Mouse (Mus musculus) lung, postnatal 0 days (tissue): ENCODE data around the gene Abhd17c. TPM values are rescaled to one million over a fixed set of nuclear protein-coding genes. Genes with fewer than 3 reads are reported as not detected.

Source experiments
- ATAC-seq: fragments of 200-750 bp; cut with Nextera tagmentation; 2 replicates; pipeline ENCODE4 v1.8.0; 2017; ENCODE audit warnings: moderate library complexity
- DNase-seq: peaks from one replicate; pipeline ENCODE4 v3.0.0-alpha.2; 2016; ENCODE audit warnings: low spot score
- H3K27ac ChIP-seq: fragments of 300-500 bp; sonication (generic); 2 replicates; pipeline ENCODE4 v1.5.1; 2014; ENCODE audit warnings: antibody characterized with exemption, mild to moderate bottlenecking, low read length, mixed read lengths
- H3K27me3 ChIP-seq: fragments of 300-500 bp; sonication (generic); replicated peaks from 2 replicates; pipeline ENCODE4 v1.6.1; 2014; ENCODE audit warnings: low read length, mixed read lengths; ENCODE audit not compliant: insufficient read depth
- H3K36me3 ChIP-seq: fragments of 300-500 bp; sonication (generic); 2 replicates; pipeline ENCODE4 v1.6.1; 2014; ENCODE audit warnings: low read length, mixed read lengths; ENCODE audit not compliant: insufficient read depth
- H3K4me1 ChIP-seq: fragments of 300-500 bp; sonication (generic); 2 replicates; pipeline ENCODE4 v1.6.1; 2014; ENCODE audit warnings: antibody characterized with exemption, low read depth, low read length, mixed read lengths; ENCODE audit not compliant: insufficient read depth
- H3K4me2 ChIP-seq: fragments of 300-500 bp; sonication (generic); replicated peaks from 2 replicates; pipeline ENCODE4 v1.6.1; 2014; ENCODE audit warnings: low read depth, mild to moderate bottlenecking, low read length, moderate library complexity, mixed read lengths
- H3K4me3 ChIP-seq: fragments of 300-500 bp; sonication (generic); 2 replicates; pipeline ENCODE4 v1.5.1; 2014; ENCODE audit warnings: low read depth, low read length
- H3K9ac ChIP-seq: fragments of 300-500 bp; sonication (generic); replicated peaks from 2 replicates; pipeline ENCODE4 v1.6.1; 2014; ENCODE audit warnings: low read depth, mild to moderate bottlenecking
- H3K9me3 ChIP-seq: fragments of 300-500 bp; sonication (generic); 2 replicates; pipeline ENCODE4 v1.6.1; 2016; ENCODE audit warnings: low read length, mixed read lengths
- CTCF ChIP-seq: IDR thresholded peaks from 2 replicates; pipeline ENCODE4 v1.5.1; 2016; ENCODE audit warnings: antibody characterized with exemption, mild to moderate bottlenecking
- EP300 ChIP-seq: IDR thresholded peaks from 2 replicates; pipeline ENCODE4 v1.6.1; 2016; ENCODE audit warnings: antibody characterized with exemption, mild to moderate bottlenecking, control low read depth
- WGBS: fragments of 180-500 bp; shearing (Covaris S2); extraction: QIAGEN DNeasy Blood & Tissue Kit; methylation state at CpG from one replicate; pipeline ENCODE4 v1.1.7; 2014; 5-methylcytosine and 5-hydroxymethylcytosine counted together
- polyA plus RNA-seq: library from polyadenylated mRNA; unstranded; fragments of >200 nt; fragmentation: Nextera tagmentation; extraction: Ambion mirVana; gene quantifications from 2 replicates; pipeline ENCODE4 v1.2.1, GENCODE M21; 2015

Abhd17c gene
- polyA plus RNA-seq, 1 experiment from 2014 or later: 91.3 TPM

- Histone ChIP-seq H3K27me3 (no peaks in the 10 kb centered on the region), H3K4me1 (peaks cover 82% of the 10 kb centered on the region), H3K9me3 (no peaks in the 10 kb centered on the region), H3K9ac (no peak overlapping the region), H3K4me3 (no peak overlapping the region), H3K36me3 (no peaks in the 10 kb centered on the region), H3K27ac (peak overlapping the region; percentile 87), H3K4me2 (no peak overlapping the region)
- WGBS: 32% methylated on average over 4 of the region's 4 CpGs
- DNase-seq (peak; percentile 51), ATAC-seq (no peak)
- TF ChIP-seq EP300 (no peak), CTCF (no peak)
These were observed 12.1 kb downstream of the Abhd17c start for GRCm38 (mm10) chr7:84139566-84139965.

DNA sequence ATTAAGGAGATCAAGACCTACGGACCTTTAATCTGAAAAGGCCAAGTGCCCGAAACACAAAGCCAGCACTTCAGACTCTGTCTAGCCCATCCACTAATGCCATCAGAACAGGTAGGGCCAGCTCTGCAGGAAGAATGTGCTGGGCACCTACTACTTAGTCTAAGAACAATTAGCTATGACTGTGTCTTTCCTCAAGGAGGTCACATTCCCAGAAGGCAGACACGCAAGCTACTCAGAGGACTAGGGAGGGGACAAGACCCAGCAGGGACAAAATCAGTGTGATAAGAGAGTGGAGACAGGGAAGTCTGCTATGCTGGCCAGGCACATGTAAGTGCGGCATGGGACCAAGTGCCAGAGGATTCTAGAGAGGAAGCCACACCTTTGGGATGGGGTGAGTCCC, 13.0 kb downstream of the Abhd17c start:
- peak; percentile 80 for ATAC-seq
- H3K9me3 ChIP-seq: no peaks in the 10 kb centered on the region
- H3K27me3 ChIP-seq: no peaks in the 10 kb centered on the region
- 57% methylated on average over 4 of the region's 4 CpGs for WGBS
- H3K4me3 ChIP-seq: no peak overlapping the region
- peak overlapping the region; percentile 87 for H3K27ac ChIP-seq
- TF ChIP-seq EP300: peak; percentile 99
- TF ChIP-seq CTCF: no peak
- H3K4me2 ChIP-seq: no peak overlapping the region
- H3K36me3 ChIP-seq: no peaks in the 10 kb centered on the region
- H3K4me1 ChIP-seq: peaks cover 74% of the 10 kb centered on the region
- peak; percentile 85 for DNase-seq
- no peak overlapping the region for H3K9ac ChIP-seq

DNA sequence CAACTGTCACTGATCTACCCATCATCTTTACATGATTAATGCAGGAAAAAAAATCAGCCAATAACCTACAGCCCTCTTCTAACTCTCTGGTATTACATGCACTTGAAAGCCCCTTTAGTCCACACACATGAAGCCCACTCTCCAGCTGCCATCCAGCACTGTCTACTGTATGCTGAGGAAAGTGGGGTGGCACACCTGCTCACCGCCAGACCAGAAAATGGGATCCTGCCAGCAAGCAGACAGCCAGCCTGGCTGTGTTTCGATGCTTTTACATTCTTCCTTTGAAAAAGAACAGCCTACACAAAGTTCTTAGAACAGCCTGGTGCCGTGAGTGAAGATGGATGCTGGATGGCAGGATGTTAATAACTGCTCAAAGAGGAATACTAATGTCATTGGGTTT, 13.9 kb downstream of the Abhd17c start:
- 43% methylated on average over 3 of the region's 3 CpGs for WGBS
- Histone ChIP-seq H3K27ac (peak overlapping the region; percentile 87), H3K9me3 (no peaks in the 10 kb centered on the region), H3K4me1 (peaks cover 71% of the 10 kb centered on the region), H3K4me3 (no peak overlapping the region), H3K27me3 (no peaks in the 10 kb centered on the region), H3K9ac (no peak overlapping the region), H3K4me2 (no peak overlapping the region), H3K36me3 (no peaks in the 10 kb centered on the region)
- DNase-seq (peak; percentile 4), ATAC-seq (no peak)
- TF ChIP-seq EP300: no peak
- TF ChIP-seq CTCF: no peak

GRCm38 (mm10) chr7:84135799-84136700, 15.6 kb downstream of the Abhd17c start:
- H3K27ac ChIP-seq: peak overlapping the region; percentile 87
- peak; percentile 77 for DNase-seq
- peaks cover 74% of the 10 kb centered on the region for H3K4me1 ChIP-seq

GRCm38 (mm10) chr7:84132704-84133103, 19.0 kb downstream of the Abhd17c start:
- no peaks in the 10 kb centered on the region for H3K36me3 ChIP-seq
- 10% methylated on average over 1 of the region's 1 CpGs for WGBS
- H3K4me3 ChIP-seq: no peak overlapping the region
- H3K27ac ChIP-seq: peak overlapping the region; percentile 68
- TF ChIP-seq CTCF: no peak
- TF ChIP-seq EP300: no peak
- H3K9me3 ChIP-seq: no peaks in the 10 kb centered on the region
- DNase-seq (peak; percentile 66), ATAC-seq (no peak)
- no peak overlapping the region for H3K4me2 ChIP-seq
- H3K4me1 ChIP-seq: peaks cover 66% of the 10 kb centered on the region; the same call in 1 of the 2 replicates
- H3K9ac ChIP-seq: no peak overlapping the region
- H3K27me3 ChIP-seq: no peaks in the 10 kb centered on the region

More at GRCm38 (mm10) chr7:84135799-84136700, 15.6 kb downstream of the Abhd17c start:
- Histone ChIP-seq H3K9me3 (no peaks in the 10 kb centered on the region), H3K4me2 (no peak overlapping the region; the same call in 1 of the 2 replicates), H3K4me3 (no peak overlapping the region), H3K36me3 (no peaks in the 10 kb centered on the region), H3K9ac (no peak overlapping the region), H3K27me3 (no peaks in the 10 kb centered on the region)
- ATAC-seq: peak; percentile 37
- TF ChIP-seq CTCF (no peak), EP300 (peak; percentile 44; the same call in 1 of the 2 replicates)
- 19% methylated on average over 4 of the region's 4 CpGs for WGBS

GRCm38 (mm10) chr7:84131736-84132135, 20.0 kb downstream of the Abhd17c start:
- H3K27ac ChIP-seq: peak overlapping the region; percentile 68
- H3K4me1 ChIP-seq: peaks cover 65% of the 10 kb centered on the region; the same call in 1 of the 2 replicates

More at GRCm38 (mm10) chr7:84131736-84132135, 20.0 kb downstream of the Abhd17c start:
- Histone ChIP-seq H3K9ac (no peak overlapping the region), H3K4me2 (no peak overlapping the region), H3K36me3 (no peaks in the 10 kb centered on the region), H3K4me3 (no peak overlapping the region), H3K9me3 (no peaks in the 10 kb centered on the region), H3K27me3 (no peaks in the 10 kb centered on the region)
- DNase-seq (no peak), ATAC-seq (no peak)
- 41% methylated on average over 4 of the region's 4 CpGs for WGBS
- TF ChIP-seq CTCF: no peak
